Mouse (Mus musculus) mouse embryonic stem cell (cell line): Measurements from ENCODE around the gene Lpar2.

Experiments used
- in situ Hi-C, 2 experiments: fragments of 300-500 bp; cut with MboI; formaldehyde crosslinking; loops; 1 replicate in 1 of 2; 3 replicates in 1 of 2; pipeline ENCODE4 v1.14.3; 2019 to 2020; ENCODE audit warnings: low sequenced_read_pairs in 2 of 2, low pct_unique_long_range_greater_than_20kb in 1 of 2, mixed read lengths in 1 of 2; ENCODE audit not compliant: unreplicated experiment in 1 of 2

The Lpar2 gene

DNA sequence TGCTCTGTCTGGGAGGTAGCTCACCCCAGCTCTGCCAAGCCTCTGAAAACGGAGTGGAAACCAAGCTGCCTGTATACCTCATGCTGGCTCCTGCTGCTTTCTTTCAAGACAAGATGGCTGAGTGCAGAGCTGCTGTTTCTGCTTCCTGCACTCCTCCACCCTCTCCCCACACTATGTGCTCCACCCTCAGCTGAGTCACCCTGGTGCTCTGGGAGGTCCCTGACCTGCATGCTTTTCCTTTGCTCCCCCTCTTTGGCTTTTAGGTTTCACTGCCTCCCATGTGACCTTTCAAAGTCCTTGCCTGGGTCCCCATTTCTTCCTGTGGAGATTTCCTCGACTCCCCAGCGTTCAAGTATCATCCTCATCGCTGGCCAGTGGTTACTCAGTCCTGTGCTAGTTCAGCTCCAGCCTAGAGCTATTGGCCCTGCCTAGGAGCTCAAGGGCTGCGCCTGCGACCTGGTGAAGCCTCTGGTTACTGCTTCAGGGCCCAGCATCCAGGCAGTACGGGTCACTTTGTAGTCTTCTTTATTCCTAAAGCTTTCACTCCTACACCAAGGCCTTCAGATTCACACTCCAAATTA, 28.8 kb downstream of the Lpar2 start:
- in situ Hi-C loops = loop anchor here in 1 of 2 experiments (25.0 kb wide), 2 partner anchors 214 to 514 kb away; partner anchors contain the start of gene Zfp868

DNA sequence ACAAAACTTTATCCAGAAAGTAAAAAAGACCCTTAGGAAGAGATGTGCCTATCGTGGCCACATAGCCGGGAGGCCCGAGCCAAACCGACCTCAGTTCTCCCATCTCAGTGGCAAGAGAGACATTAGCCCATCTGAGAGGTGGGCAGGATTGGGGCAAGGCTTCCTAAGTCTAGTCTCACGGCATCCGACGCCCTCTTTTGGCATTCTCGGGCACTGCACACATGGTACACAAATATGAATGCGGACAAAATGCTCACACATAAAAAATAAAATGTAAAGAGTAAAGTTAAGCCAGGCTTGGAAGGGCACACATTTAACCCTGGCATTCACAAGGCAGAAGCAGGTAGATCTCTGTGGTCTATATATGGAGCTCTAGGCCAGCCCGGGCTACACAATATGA, 31.6 kb downstream of the Lpar2 start:
- in situ Hi-C loops = loop anchor here in 1 of 2 experiments (25.0 kb wide), 2 partner anchors 217 to 517 kb away; partner anchors contain the start of gene Zfp868

DNA sequence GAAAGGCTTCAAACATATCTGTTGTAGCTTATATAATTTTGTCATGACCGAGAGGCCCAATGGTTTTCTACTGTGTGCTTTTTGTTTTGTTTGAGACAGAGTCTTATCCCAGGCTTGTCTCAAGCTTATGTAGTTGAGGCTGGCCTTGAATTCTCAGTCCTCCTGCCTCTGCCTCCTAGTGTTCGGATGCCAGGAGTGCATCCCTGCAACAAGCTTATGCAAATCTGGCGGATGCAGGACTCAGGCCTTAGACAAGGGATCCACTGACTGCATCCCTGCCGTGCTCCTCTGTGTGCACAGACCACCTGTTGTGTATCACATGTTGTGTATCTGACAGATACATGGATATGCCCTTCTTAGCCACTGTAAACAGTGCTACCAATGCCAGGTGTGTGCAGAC, 38.6 kb downstream of the Lpar2 start:
- in situ Hi-C loops = loop anchor here in 1 of 2 experiments (25.0 kb wide), 2 partner anchors 224 to 524 kb away; partner anchors contain the start of gene Zfp868

DNA sequence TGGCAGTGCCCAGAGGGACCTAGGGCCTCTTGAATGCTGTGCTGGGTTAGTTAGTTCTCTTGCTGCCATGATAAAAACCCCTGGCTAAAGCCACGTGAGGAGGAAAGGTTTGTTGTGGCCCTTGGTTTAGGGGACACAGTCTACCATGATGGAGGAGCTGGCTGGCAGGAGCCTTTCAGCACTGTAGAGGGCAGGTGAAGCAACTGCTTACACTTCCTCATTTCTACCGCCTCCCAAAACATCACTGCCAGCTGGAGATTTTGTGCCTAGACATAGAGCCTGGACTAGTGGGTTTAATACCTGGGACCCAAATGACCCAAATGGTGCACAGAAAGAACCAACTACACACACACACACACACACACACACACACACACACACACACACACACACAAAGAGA, 39.0 kb downstream of the Lpar2 start:
- in situ Hi-C loops = loop anchor here in 1 of 2 experiments (25.0 kb wide), 2 partner anchors 224 to 524 kb away; partner anchors contain the start of gene Zfp868

DNA sequence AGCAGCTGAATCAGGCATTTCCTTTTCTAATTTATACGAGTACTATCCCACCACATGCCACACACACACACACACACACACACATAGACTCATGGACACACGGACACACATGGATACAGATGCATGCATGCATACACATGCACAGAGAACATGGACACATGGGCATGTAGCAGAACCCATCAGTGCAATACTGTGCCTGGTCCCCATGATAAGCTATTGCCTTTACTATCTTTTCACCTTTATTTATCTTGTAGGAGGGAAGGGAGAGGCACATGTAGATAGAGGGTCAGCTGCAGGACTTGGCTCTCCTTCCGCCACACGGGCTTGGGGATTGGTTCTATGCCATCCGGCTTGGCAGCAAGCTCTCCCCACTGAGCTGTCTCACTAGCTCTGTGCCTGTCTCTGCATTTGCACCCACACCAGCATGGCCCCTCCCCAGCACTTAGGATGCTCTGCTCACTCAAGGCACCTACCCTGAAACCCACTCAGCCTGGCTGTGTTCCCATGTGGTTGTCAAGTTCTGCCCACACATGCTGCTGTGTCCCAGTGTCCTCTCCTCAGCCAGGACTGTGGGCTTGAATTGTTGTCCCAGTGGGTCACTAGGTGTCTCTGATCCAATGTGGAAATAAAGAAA, 41.3 kb downstream of the Lpar2 start:
- in situ Hi-C loops = loop anchor here in 1 of 2 experiments (25.0 kb wide), 2 partner anchors 226 to 526 kb away; partner anchors contain the start of gene Zfp868

DNA sequence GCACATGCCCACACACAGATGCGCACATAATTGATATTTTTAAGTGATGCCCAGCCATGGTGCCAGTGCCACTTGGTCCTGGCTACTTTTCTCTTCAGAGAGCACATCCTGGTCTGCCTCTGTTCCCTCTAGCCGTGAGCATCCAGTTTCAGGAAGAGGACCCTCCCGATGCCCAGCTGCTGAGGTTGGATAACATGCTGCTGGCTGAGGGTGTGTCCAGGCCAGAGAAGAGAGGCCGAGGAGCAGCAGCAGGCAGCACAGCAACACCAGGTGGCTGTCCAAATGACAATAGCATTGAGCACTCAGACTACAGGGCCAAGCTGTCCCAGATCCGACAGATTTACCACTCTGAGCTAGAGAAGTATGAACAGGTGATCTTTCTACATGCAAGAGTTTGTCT, 42.0 kb downstream of the Lpar2 start:
- in situ Hi-C loops = loop anchor here in 1 of 2 experiments (25.0 kb wide), 2 partner anchors 227 to 527 kb away; partner anchors contain the start of gene Zfp868

DNA sequence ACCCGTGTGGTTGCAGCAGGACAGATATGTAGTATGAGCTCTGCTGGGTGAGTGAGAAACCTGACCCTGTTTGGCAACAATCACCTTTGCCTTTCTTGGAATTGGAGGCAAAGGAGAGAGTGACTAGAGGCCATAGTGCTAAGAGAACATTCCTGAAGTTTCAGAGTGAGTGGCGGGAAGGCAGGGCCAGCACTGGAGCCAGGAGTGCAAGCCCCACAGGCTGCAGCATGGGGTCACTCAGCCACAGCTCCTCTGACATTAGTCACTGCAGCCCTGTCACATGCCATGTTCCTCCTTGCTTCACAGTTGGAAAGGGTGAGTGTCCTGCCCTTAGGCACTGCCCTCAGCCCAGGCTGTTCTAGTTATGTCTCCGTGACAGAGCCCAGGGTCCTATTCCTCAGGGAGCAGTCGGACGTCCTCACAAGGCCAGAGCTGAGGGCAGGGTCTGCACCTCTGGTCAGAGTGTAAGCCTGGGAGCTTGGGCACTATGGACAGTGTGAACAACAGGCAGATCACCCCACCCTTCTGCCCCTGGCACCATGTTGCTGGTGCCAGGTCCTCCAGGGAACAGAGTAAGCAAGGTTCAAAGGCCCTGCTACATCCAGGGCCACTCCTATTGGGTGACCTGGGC, 45.6 kb downstream of the Lpar2 start:
- in situ Hi-C loops = loop anchor here in 1 of 2 experiments (25.0 kb wide), 2 partner anchors 231 to 531 kb away; partner anchors contain the start of gene Zfp868

DNA sequence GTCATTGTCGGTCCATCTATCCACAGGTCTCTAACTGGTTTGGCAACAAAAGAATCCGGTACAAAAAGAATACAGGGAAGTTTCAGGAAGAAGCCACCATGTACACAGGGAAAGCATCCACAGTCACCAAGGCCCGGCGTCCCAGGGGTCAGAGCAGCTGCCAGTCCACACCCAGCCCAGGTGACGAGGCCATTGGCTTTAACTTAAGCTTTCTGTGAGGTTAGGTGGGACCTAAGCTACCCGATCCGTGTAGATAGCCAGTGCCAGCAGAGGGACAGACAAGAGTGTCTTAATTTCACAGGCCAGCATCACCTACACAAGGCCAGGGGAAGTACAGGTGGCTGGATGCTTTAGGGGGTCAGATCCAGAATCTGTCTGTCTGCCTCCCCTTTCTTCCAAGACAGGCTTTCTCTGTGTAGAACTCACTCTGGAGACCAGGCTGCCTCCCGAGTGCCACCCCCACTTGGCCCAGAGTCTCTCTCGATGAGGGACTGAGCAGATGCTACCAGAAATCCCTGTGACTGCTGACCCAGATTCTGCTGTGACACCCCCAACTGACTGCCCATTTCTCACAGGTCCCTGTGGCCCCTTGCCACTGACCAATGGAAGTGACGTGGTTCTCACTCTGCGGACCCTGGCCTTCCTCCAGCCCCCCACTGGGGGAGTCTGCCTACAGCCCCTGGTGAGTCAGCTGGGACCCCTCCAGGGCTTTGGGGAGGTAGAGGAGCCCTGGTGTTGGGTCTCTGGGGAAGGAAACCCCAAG, 48.0 kb downstream of the Lpar2 start:
- in situ Hi-C loops = loop anchor here in 1 of 2 experiments (25.0 kb wide), 2 partner anchors 233 to 533 kb away; partner anchors contain the start of gene Zfp868

DNA sequence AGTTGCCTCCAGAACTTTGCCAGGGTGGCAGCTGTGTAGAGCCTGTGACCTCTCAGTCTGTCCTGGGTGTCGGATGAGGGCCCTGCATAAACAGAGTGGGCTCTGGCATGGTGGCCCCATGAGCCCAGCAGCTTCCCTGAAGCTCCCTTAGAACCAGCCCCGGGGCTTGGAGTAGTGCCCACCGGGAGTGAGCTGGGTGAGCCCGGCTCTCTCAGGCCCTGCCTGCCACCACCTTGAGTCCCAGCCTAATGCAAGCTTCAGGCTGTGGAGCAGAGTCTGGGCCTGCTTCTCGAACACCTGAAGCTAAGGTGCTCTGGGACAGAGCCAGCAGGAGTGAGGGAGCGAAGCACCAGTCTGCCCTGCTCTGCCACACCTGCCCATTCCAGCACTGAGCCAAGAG, 48.7 kb downstream of the Lpar2 start:
- in situ Hi-C loops = loop anchor here in 1 of 2 experiments (25.0 kb wide), 2 partner anchors 234 to 534 kb away; partner anchors contain the start of gene Zfp868

DNA sequence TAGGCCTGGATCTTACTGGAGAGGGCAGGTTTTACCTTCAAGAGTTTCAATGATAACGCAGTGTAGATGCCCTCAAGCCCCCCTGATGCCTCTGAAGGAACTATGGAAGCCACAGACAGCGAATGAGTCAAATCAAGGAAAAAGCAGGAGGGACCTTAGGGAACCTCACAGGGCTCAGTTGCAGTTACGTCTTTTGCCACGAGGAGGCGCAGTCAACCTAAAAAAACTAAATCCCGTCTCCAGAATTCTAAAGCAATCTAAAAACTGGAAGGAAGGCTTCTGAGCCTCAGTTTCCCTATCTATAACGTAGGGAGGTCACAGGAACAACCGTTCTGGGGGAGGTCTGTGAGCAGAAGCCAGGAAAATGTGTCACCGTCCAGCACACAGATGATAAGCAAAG, 51.9 kb downstream of the Lpar2 start:
- in situ Hi-C loops = loop anchor here in 1 of 2 experiments (25.0 kb wide), 2 partner anchors 237 to 537 kb away; partner anchors contain the start of gene Zfp868

DNA sequence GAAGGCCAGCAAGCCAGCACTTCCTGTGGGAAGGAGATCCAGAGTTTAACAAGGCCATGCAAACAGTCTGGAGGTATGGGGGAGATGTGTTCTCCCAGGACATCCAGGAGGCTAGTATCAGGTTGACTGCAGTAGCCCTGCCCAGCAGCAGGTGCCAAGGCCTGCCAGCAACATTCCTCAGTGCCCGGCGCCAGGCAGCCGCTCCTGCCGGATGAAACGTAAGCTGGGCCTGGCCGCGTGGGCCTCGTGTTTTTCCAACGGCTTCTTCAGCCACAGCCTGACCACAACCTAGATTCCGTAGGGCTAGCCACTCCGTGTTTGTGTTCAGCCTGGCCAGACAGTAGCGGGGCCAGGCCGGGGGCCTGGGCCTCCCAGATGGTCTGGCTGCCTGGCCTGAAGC, 52.4 kb downstream of the Lpar2 start:
- in situ Hi-C loops = loop anchor here in 1 of 2 experiments (25.0 kb wide), 2 partner anchors 237 to 537 kb away; partner anchors contain the start of gene Zfp868

DNA sequence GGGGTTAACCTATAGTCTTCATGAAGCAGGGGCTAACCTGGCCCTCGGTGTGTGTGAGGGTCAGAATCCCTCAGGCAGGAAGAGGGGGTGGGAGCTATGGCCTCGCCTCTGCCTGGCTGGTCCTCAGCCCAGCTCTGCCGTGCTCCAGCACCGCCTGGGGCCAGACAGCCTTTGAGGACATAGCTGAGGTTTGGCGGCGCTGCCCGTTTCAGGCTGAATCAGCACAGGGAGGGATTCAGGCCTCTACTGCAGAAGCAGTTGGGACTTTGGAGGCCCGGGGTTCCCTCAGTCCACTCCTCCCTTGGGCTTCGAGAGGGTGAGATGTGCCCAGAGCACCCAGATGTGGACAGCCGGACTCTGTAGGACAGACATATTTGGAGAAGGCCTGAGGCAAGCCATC, 53.9 kb downstream of the Lpar2 start:
- in situ Hi-C loops = no loop called here

DNA sequence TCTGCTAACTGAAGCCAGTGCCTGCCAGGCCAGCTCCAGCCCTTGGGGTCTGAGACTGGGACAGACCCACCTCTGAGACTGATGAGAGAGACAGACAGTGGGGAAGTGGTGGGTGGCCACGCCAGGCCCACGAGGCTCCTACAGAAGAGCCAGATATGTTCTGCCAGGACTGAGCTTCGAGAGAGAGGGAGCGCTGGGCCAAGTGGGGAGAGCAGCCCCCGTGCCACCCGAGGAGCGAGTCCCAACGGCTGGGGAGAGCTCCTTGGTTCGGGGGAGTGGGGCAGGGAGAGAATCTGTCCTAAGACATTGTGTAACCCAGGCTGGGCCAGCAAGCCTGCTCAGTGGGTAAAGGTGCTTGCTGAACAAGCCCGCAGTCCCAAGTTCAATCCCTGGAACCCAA, 54.7 kb downstream of the Lpar2 start:
- in situ Hi-C loops = no loop called here

DNA sequence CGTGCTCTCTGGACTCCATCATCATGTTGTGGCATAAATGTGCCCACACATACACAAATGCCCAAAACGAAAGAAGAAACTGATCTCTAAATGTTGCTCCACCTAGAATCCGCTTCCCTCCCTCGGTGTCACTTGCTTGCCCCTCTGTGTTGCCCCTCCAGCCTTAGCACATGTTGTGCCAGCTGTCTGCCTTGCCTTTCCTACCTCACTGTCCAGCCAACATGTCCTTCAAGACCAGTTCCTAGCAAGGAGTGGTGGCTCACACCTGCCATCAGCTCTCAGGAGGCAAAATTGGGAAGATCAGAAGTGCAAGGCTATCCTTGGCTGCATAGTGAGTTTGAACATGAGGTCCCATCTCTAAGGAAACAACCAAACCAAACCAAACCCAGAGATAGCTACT, 55.2 kb downstream of the Lpar2 start:
- in situ Hi-C loops = no loop called here

DNA sequence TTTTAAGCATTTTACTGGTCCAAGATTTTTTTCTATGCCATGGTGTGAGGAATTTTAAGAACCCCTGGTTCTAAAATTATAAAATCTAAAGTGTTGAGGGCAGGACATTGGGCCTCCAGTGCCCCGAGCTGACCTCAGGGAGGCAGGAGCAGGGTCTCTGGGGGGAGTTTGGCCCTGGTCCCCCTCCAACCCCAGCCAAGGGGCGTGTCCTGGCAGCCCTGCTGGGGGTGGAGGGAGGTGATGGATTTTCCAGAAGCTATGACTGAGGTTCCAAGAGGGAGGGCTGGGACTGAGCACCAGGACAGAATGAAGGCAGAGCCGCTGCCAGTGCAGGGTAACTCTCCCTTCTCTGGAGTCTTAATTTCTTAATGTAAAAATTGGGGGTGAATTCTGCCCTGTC, 55.8 kb downstream of the Lpar2 start:
- in situ Hi-C loops = no loop called here

DNA sequence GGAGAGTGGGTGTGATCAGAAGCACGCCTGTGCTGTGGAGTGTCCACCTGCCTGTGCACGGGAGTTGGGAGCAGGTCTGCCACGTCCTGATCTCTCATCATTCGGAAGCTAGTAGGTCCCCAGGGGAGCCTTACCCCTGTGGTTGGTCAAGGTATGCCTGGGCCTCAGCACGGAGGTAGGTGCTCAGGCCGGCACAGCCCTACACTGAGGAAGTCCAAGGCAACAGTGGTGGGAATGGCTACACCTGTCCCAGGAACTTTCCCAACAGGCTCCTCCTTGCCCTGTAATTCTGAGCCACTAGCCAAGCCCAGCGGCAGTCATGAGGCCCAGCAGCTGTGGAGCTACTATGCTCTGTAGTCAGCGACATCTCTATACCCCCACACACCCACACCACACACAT, 57.4 kb downstream of the Lpar2 start:
- in situ Hi-C loops = no loop called here
